Comparison of ENCODE assay signal across 13 mouse cellular contexts in the genomic region with DNA sequence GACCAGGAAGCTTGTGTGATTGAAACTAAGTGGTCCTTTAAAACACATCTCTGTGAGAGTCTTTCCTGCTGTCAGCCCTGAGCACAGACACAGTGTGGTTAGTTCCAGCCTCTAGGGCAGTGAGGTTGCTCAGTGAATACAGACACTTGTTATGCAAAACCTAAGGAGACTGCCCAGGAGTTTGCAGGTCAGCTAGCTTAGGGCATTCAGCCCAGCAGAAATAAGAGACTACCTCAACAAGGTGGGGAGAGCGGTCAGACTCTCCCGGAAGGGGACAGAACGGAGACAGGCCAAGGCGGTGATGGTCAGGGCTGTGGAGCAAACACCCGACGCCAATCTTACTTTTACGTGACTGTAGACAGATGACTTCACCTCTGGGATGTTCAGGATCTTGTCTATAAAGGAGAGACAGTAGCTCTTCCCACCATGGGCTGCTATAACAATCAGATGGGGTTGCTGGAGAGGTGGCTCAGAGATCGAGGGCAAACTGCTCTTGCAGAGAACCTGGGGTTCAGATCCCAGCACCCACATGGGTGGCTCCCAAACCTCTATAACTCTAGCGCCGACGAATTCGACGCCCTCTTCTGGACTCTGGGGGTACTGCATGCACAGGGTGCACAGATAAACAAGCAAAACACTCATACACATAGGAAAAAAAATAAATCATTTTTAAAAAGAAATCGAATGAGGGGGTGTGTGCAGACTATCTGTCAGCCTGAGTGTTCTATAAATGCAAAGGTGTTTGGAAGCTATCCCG. TPM values are rescaled to one million over a fixed set of nuclear protein-coding genes. Genes with fewer than 3 reads are reported as not detected.
DNase-seq lines count a peak whose midpoint lies in the region; ATAC-seq and TF ChIP-seq lines count a peak whose summit lies in the region.
"Had no signal": no experiment of that assay in that cellular context is flagged by ENCODE, and none has a peak within 500 bp of the region (broad histone marks: within the 10 kb centered on the region; RNA-seq: fewer than 3 reads in every experiment).

No protein-coding gene starts in this region.

- no peaks in the 10 kb centered on the region for H3K27me3 ChIP-seq in heart, embryonic 15.5 days
- H3K27me3 ChIP-seq in lung, embryonic 14.5 days (ENCODE audit: insufficient read depth, low read length), result no peaks in the 10 kb centered on the region
- H3K27me3 ChIP-seq: embryonic facial prominence, embryonic 15.5 days; stomach, embryonic 15.5 days had no signal

- peak overlapping the region; percentile 73 for H3K27ac ChIP-seq in heart, embryonic 15.5 days
- no peak overlapping the region for H3K27ac ChIP-seq in lung, embryonic 14.5 days (ENCODE audit: low read depth)
- H3K27ac ChIP-seq in ES-E14 (ENCODE audit: insufficient read depth, low read depth, low read length, poor library complexity, severe bottlenecking), result no peak overlapping the region
- H3K27ac ChIP-seq in macrophage, result peak overlapping the region; percentile 76
- H3K27ac ChIP-seq: embryonic facial prominence, embryonic 15.5 days; hindbrain, embryonic 10.5 days; stomach, embryonic 15.5 days had no signal

- peaks cover 95% of the 10 kb centered on the region for H3K4me1 ChIP-seq in heart, embryonic 15.5 days (replicated peaks)
- no peaks in the 10 kb centered on the region for H3K4me1 ChIP-seq in lung, embryonic 14.5 days (ENCODE audit: insufficient read depth)
- peaks cover 0 to 4% of the 10 kb centered on the region in 2 experiments; a peak in 1 of 4 replicates for H3K4me1 ChIP-seq in ES-E14 (ENCODE audit: control insufficient read depth in 2 of 2, insufficient read depth in 2 of 2, low read length in 2 of 2, poor library complexity in 1 of 2)

- no peak overlapping the region for H3K4me2 ChIP-seq in heart, embryonic 15.5 days
- no peak overlapping the region for H3K4me2 ChIP-seq in lung, embryonic 14.5 days
- H3K4me2 ChIP-seq: embryonic facial prominence, embryonic 15.5 days; stomach, embryonic 15.5 days had no signal

- H3K36me3 ChIP-seq in heart, embryonic 15.5 days, result no peaks in the 10 kb centered on the region
- H3K36me3 ChIP-seq in lung, embryonic 14.5 days (ENCODE audit: insufficient read depth), result no peaks in the 10 kb centered on the region
- H3K36me3 ChIP-seq in ES-E14 (ENCODE audit: control insufficient read depth, insufficient read depth, low read length, poor library complexity, severe bottlenecking) (no peaks in the 10 kb centered on the region), macrophage (ENCODE audit: inconsistent target) (no peaks in the 10 kb centered on the region)
- H3K36me3 ChIP-seq: embryonic facial prominence, embryonic 15.5 days; hindbrain, embryonic 10.5 days; stomach, embryonic 15.5 days had no signal

- no peak for DNase-seq in heart, postnatal 14 days
- no peak for DNase-seq in lung, embryonic 14.5 days
- DNase-seq in lung, adult 18-20 months, result no peak
- peak; percentile 45 for DNase-seq in ES-E14 (ENCODE audit: low read depth, low spot score)
- DNase-seq in left cerebral cortex, adult 18-20 months (ENCODE audit: low spot score in 2 of 2), result no peak
- DNase-seq: cerebellum, postnatal 10 days; retina, postnatal 1 day had no signal

- no peak overlapping the region for H3K9ac ChIP-seq in heart, embryonic 15.5 days
- no peak overlapping the region for H3K9ac ChIP-seq in lung, embryonic 14.5 days
- H3K9ac ChIP-seq in ES-E14 (ENCODE audit: insufficient read depth, low read depth, low read length, poor library complexity, severe bottlenecking), result no peak overlapping the region
- H3K9ac ChIP-seq: embryonic facial prominence, embryonic 15.5 days; stomach, embryonic 15.5 days had no signal

- peaks cover 74% of the 10 kb centered on the region for H3K79me2 ChIP-seq in macrophage (ENCODE audit: inconsistent target)

- no peaks in the 10 kb centered on the region for H3K9me3 ChIP-seq in heart, embryonic 15.5 days (replicated peaks)
- no peaks in the 10 kb centered on the region for H3K9me3 ChIP-seq in lung, embryonic 14.5 days (ENCODE audit: low read depth, low read length)
- no peaks in the 10 kb centered on the region for H3K9me3 ChIP-seq in ES-E14 (ENCODE audit: control insufficient read depth, insufficient read depth, low read depth, low read length)
- H3K9me3 ChIP-seq: embryonic facial prominence, embryonic 15.5 days; hindbrain, embryonic 10.5 days; stomach, embryonic 15.5 days had no signal

- peak; percentile 52; the same call in 1 of the 2 replicates for TF ChIP-seq CTCF in lung, embryonic 14.5 days (IDR thresholded peaks at IDR 0.05; ENCODE audit: low read depth)

- ATAC-seq in heart, embryonic 15.5 days (replicated peaks; ENCODE audit: insufficient number of reproducible peaks, insufficient read depth, low FRiP score, low read depth), result no peak
- no peak for ATAC-seq in lung, embryonic 14.5 days (ENCODE audit: insufficient read depth)
- no peak for ATAC-seq in megakaryocyte progenitor cell, adult 5-6 weeks (replicated peaks; ENCODE audit: poor library complexity)

- in situ Hi-C loops in ES-E14 (cut with MboI; ENCODE audit: low sequenced_read_pairs in 2 of 2, unreplicated experiment in 2 of 2), result no loop called here

- no peak overlapping the region for H3K4me3 ChIP-seq in heart, embryonic 15.5 days
- no peak overlapping the region for H3K4me3 ChIP-seq in lung, embryonic 14.5 days (ENCODE audit: low read depth, low read length)
- H3K4me3 ChIP-seq in ES-E14 (ENCODE audit: insufficient read depth in 1 of 2, low read depth in 1 of 2, low read length in 2 of 2, poor library complexity in 1 of 2, severe bottlenecking in 1 of 2) (peak overlapping the region in 1 of 2 experiments; percentile 22; a peak in 2 of 4 replicates), macrophage (ENCODE audit: inconsistent target) (no peak overlapping the region)
- H3K4me3 ChIP-seq: embryonic facial prominence, embryonic 15.5 days; hindbrain, embryonic 10.5 days; stomach, embryonic 15.5 days had no signal

- intact Hi-C loops in heart, postnatal 14 days (cut with DNase I), result loop anchor here (2.0 kb wide), 1 partner anchor 18 kb away; no protein-coding TSS in a partner anchor

- 74% methylated on average over 15 of the region's 15 CpGs for WGBS in heart, embryonic 15.5 days
- 77% methylated on average over 15 of the region's 15 CpGs for WGBS in lung, embryonic 14.5 days
- WGBS in macrophage (ENCODE audit: missing documents), result 94% methylated on average over 15 of the region's 15 CpGs

TF ChIP-seq in ES-E14, 5 proteins besides CTCF, POLR2A, EP300 and RAD21:
- TF ChIP-seq ZC3H11A (IDR thresholded peaks at IDR 0.05; ENCODE audit: borderline replicate concordance, low read depth, low read length) (0 out of 2 replicates have a peak, but pooled peaks have one; percentile 5), ZNF384 (IDR thresholded peaks at IDR 0.05; ENCODE audit: low read depth, low read length) (no peak)

RNA-seq across cellular contexts. Expression of a gene that starts 30.5 kb away (rescaled TPM):
- 90.4 and 98.4 TPM in 2 replicates for polyA plus RNA-seq in heart, embryonic 15.5 days (2015; fragmentation: Nextera tagmentation; extraction: Ambion mirVana)
- total RNA-seq in heart, postnatal 14 days (2021), result 100 to 1,000 TPM; 103 to 109 TPM
- polyA plus RNA-seq in lung, embryonic 14.5 days (2014; fragmentation: Nextera tagmentation; extraction: Ambion mirVana), result 22.9 and 25.2 TPM in 2 replicates
- 1.5 and 5.4 TPM in 2 replicates for total RNA-seq in ES-E14 (2012; rRNA removed)
- 100 to 1,000 TPM in 13 of 26 experiments, 10 to 100 TPM in 13; 33.2 to 495 (median 91.1) TPM for total RNA-seq in macrophage (2018; cell fraction: chromatin; rRNA removed)
- 100 to 1,000 TPM in 2 of 26 experiments, 10 to 100 TPM in 24; 28.4 to 135 (median 32.6) TPM for total RNA-seq in macrophage (2018; cell fraction: cytosol; rRNA removed)
- total RNA-seq in macrophage (2018; cell fraction: nucleus; rRNA removed), result 100 to 1,000 TPM in 13 of 26 experiments, 10 to 100 TPM in 13; 41.9 to 410 (median 106) TPM
- 32.5 to 46.6 TPM (median 34.4 TPM) in 3 replicates for polyA plus RNA-seq in macrophage (2018)
- 1 to 10 TPM; 6.0 to 7.2 TPM for total RNA-seq in left cerebral cortex, adult 18-20 months (2021)
- total RNA-seq in megakaryocyte progenitor cell, adult 5-6 weeks (2015), result 48.8 and 48.9 TPM in 2 replicates
- 110 and 111 TPM in 2 replicates for total RNA-seq in megakaryocyte progenitor cell, adult 5-6 weeks (2017)

RNA-seq across cellular contexts. Expression of a gene that starts 44.7 kb away (rescaled TPM):
- polyA plus RNA-seq in heart, embryonic 15.5 days (2015; fragmentation: Nextera tagmentation; extraction: Ambion mirVana), result 89.9 and 105 TPM in 2 replicates
- total RNA-seq in heart, postnatal 14 days (2021), result 10 to 100 TPM; 33.3 to 34.1 TPM
- 208 and 220 TPM in 2 replicates for polyA plus RNA-seq in lung, embryonic 14.5 days (2014; fragmentation: Nextera tagmentation; extraction: Ambion mirVana)
- 52.0 and 60.1 TPM in 2 replicates for total RNA-seq in ES-E14 (2012; rRNA removed)
- total RNA-seq in macrophage (2018; cell fraction: chromatin; rRNA removed), result 10 to 100 TPM in 3 of 26 experiments, 1 to 10 TPM in 23; 1.9 to 16.5 (median 4.4) TPM
- total RNA-seq in macrophage (2018; cell fraction: cytosol; rRNA removed), result 1 to 10 TPM; 1.4 to 8.4 (median 4.3) TPM
- 10 to 100 TPM in 5 of 26 experiments, 1 to 10 TPM in 21; 1.9 to 15.8 (median 5.7) TPM for total RNA-seq in macrophage (2018; cell fraction: nucleus; rRNA removed)
- 7.1 to 11.1 TPM (median 9.0 TPM) in 3 replicates for polyA plus RNA-seq in macrophage (2018)
- 10 to 100 TPM; 22.7 to 27.6 TPM for total RNA-seq in left cerebral cortex, adult 18-20 months (2021)
- 2.3 and 4.1 TPM in 2 replicates for total RNA-seq in megakaryocyte progenitor cell, adult 5-6 weeks (2015)
- total RNA-seq in megakaryocyte progenitor cell, adult 5-6 weeks (2017), result 0.33 and 0.84 TPM in 2 replicates

Comparison
In these comparisons a context has a peak if more than half of its experiments do, and no peak if none do; other contexts are left out.
1. H3K27ac ChIP-seq: peak in heart, embryonic 15.5 days (single experiment) and macrophage (single experiment); none in lung, embryonic 14.5 days (single experiment) and ES-E14 (single experiment).
2. RNA of a gene that starts 44.7 kb away (total RNA-seq): 52.0 to 60.1 TPM in ES-E14, 33.3 to 34.1 TPM in heart, postnatal 14 days and 22.7 to 27.6 TPM in left cerebral cortex, adult 18-20 months; 0.33 to 4.1 TPM in megakaryocyte progenitor cell, adult 5-6 weeks; every median in the first group is over 4 times any median in the second.